Mouse (Mus musculus) heart, adult 2 months (tissue): Measurements from ENCODE around the gene D5Ertd579e.

Experiments
- CTCF ChIP-seq: fragments of 200-600 bp; IDR thresholded peaks from 2 replicates; pipeline ENCODE4 v1.8.1; 2022; ENCODE audit warnings: antibody characterized with exemption, mild to moderate bottlenecking, moderate library complexity
- EP300 ChIP-seq: fragments of 200-500 bp; IDR thresholded peaks from 2 replicates; pipeline ENCODE4 v1.6.1; 2011; ENCODE audit warnings: low read depth, low read length, control low read depth; ENCODE audit not compliant: insufficient read depth
- POLR2A ChIP-seq: fragments of 200-500 bp; IDR thresholded peaks from 2 replicates; pipeline ENCODE4 v1.6.1; 2011; ENCODE audit warnings: mild to moderate bottlenecking, low read depth, low read length, control low read depth; ENCODE audit not compliant: insufficient read depth

GRCm38 (mm10) chr5:36720710-36721375 lies 25.0 kb upstream of the D5Ertd579e start:
- no peak for TF ChIP-seq CTCF
- no peak for TF ChIP-seq EP300
- TF ChIP-seq POLR2A, result no peak
